Mouse (Mus musculus): ENCODE results near the gene Dkc1.

The Dkc1 gene

DNA sequence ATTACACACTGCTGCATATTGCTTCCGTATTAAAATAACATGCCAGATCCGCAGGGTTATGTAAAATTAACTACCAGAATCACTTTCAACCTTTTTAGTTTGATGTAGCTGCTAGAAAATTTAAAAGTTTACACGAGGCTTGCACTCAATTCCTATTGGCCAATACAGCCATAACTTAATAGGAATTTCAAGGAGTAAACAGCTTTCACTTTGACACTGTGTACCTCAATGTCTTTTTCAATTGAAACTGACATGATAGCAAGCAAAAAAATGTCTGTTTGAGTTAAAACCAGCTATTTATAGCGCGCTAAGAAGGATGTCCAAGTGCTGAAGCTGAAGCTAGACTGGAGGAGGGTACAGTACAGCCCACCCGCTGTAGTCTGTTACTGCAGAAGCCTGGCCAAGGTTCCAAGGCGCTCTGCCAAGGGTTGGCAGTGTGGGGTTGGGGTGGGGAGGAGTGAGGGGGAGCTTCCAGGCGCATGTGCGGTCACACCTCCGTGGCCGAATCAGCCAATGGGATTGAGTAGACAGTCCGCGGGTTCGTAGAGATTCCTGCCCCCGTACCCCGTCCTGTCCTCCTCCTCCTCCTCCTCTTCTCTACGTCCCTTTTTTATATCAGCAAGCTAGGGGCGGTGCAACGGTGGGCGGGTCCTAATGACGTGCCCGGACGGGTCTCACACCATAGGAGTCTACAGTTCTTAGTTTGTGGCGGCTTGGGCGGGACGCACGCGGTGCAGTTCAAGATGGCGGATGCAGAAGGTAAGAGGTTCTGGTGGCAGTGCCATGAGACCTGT is at the start of gene Dkc1:
TSS of gene Dkc1 (plus strand) at position 486 of the 794 bp plus-strand sequence.
- DNase-seq, result peak; percentile 96 to 98

DNA sequence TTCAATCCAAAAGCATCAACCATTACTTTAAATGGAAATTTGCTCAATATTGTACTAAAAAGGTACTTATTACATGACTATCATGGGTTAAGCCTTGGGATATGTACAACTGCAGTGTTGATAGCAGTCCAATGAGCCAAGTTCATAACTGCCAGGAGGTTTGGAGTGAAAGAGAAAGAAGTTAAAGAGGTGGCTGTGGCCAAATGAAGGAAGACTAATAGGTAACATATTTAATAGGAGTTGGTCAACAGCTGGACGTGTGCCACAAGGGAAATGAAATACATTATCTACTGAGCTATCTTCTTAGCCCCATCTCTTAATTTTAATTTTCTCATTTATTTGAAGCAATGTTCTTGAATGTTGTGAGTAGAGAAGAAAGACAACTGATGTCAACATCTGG is 49.7 kb upstream of the Dkc1 start:
- DNase-seq, result no peak

DNA sequence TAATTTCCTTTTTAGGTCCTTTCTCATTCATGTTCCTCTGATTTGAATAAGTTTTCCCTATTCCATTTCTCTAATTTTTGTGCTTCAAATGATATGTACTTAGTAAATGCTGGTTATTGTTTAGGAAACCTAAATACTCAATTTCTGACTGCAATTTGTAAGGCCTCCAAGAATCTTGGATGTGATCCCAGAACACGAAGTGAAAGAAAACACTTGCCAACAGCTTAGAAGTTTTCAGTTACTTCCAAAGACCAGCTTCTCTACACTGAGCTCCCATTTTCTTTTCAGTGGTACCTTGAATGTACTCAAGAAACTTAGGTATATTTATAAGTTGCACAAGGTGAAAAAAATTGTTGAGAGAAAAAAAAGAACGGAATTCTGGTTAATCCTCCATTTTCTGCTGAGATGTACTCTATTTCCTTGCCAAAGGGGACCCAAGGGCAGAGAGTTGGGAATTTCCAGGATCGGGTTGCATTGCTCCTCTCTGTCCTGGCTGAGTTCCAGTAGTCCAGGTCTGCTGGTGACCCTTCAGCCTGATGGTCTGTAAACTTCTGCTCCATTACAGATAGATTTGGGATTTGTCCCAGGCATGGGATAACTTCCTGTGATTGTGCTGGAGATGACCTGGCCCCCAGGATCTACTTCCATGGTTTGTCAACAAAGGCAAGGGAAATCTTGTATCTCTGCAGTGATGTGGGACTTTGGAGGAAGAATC is 48.6 kb upstream of the Dkc1 start:
- DNase-seq, result peak; percentile 4 to 19

DNA sequence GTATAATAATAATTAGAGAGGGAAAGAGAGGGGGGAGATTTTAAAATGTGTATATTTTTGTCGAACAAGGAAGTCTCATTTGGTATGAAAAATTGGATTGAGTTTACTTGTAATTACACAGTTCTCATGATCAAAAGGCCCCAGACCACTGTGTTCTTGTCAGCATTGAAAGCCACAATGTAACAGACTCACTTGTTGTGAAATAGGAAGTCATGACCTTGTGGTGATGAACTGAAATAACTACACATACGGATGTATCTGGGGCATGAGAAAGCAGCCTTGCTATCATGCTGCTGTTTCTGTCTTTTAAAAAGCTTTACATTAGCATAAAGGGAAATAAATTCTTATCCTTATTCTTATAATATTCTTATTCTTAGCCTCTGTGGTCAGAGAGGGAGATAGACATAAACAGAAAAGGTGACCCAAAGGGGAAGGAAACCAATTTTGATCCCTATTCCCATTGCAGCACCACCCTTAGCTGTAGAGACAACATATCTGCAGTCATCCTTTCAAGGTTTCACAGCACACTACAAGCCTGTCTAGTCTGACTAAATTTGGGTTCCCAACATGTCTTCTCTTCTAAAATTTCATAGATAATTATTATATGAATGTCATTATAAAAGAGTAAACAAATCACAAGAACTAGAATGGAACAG is 39.4 kb upstream of the Dkc1 start:
- DNase-seq, result no peak

DNA sequence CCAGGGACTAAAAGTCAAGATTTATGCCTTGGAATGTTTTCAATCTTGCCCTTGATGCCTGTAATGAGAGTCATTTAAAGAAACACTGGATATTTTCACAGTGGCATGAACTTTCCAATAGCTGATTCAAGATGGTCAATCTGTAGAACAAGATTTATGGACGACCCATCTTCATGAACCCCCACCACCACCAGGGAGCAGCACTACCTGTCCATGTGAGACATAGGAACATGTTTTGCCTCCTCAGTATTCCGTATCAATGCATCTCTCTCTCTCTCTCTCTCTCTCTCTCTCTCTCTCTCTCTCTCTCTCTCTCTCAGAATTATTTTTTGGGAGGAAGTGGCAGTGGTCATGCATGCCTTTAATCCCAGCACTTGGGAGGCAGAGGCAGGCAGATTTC is 13.3 kb upstream of the Dkc1 start:
- peak; percentile 8 to 29 for DNase-seq

DNA sequence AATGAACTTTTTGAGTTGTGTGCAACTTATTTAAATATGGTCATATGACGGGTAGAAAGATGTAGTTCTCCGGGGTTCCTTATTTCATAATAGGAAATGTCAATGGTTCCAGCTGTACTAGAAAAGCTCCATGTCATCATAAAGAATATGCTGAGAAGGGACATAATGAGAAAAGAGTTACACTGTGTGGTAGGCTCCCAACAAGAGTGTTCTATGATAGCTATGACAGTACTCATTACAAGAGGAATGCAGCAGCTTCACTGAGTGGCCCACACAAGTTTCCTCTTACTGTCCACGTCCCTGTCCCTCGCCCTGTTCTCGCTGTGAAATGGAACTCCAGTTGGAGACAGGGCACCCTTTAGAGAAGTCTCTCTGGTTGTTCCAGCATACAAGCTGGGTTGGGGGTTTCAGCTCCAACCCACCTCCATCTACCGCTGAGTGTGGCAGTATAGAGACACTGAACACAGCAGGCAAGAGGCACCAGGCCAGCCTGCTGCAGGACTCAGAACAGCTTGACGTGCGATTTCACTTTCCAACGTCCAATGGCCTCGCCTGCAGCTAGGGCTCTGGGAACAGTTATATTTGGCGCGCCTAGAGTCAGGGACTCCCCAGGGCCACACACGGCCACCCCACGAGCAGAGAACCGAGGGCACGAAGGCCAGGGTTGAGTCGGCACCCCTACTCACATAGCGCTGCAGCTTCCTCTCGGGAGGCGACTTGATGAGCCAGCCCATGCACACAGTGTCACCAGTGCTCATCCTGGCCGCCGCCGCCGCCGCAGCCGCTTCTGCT is 11.5 kb upstream of the Dkc1 start:
- DNase-seq, result peak; percentile 14 to 32

DNA sequence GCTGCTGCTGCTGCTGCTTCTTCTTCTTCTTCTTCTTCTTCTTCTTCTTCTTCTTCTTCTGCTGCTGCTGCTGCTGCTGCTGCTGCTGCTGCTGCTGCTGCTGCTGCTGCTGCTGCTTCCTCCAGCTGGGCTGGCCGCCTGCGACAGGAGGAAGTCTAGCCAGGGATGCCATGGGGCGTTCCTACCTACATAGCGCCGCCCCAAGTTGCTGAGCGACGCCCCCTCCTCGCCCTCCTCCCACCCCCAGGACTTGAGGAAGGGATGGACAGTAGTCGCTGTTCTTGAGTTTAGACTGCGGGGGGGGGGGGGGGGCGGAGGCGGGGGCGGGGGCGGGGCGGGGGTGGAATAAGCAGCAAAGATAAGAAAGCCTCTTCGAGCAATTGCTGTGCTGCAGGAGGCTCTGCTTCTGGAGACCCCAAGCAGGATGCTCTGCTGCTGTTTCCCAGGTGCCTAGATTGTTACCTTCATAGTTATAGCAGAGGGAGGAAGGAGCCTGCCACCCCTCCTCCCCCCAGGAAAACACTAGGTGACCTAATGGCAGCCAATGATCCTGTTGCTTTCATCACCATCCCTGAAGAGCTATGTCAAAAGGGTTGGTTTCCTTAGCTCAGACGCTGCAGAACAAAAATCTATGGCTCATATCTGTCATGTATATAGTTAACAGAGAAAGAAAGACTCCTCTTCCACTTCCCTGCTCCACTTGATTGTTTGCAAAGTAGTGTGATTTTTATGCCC is 10.7 kb upstream of the Dkc1 start, which contains the start of gene Gab3:
TSS of gene Gab3 (minus strand) at position 685 of the 735 bp plus-strand sequence.
- DNase-seq, result peak; percentile 44 to 66

DNA sequence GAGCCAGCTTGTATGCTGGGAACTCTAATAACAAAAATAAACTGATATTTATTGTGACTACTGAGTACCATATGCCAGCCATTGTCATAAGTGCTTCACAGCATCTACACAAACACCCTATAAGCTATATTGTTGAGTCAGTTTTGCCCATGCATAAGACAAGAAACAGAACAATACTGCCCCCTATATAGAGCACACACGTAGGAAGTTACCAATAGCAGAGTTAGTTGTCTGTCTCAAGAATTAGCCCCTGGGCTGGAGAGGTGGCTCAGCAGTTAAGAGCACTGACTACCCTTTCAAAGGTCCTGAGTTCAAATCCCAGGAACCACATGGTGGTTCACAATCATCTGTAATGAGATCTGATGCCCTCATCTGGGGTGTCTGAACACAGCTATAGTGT is 10.0 kb upstream of the Dkc1 start:
- no peak for DNase-seq

DNA sequence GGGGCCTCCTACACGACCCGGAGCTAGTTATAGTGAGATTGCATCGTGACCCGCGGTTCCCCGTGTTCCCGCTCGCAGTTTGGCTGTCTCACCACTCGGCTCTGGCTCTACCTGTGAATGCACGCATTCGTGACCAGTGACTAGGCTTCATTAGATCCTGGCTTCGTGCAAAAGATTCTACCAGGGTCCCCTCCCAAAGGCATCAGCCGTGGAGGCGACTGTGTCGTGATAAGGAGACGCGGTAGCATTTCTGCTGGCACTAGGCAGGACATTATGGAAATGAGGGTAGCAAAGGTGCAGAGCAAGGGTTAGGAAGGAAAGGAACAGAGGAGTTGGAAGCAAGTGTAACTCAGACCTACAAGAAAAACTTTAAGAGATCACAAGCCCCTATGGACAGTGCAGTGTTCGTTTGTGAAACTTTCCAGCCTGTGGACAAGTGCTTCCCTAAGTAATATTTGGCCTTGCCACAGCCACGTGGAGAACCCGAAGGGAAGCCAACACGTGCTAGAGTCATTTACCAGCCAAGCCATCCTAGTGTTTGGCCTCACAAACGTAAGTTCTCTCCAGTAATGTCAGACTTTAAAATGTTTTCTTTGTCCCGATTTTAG is 613 bp downstream of the Dkc1 start:
- DNase-seq, result peak; percentile 17

DNA sequence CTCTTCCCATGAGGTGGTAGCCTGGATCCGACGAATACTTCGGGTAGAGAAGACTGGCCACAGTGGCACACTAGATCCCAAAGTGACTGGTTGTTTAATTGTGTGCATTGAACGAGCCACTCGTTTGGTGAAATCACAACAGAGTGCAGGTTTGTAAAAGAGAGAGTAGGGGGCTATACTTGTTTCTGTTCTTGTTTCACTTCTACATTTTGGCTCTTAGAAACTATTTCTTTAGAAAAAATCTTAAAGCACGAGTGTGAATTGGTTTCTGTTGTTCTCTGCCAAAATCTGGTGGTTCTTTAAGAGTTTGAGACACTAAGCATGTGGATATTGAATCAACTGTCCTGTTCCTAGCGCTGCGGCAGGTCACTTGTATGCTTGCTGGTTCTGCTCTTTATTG is 3.1 kb downstream of the Dkc1 start:
- no peak for DNase-seq

DNA sequence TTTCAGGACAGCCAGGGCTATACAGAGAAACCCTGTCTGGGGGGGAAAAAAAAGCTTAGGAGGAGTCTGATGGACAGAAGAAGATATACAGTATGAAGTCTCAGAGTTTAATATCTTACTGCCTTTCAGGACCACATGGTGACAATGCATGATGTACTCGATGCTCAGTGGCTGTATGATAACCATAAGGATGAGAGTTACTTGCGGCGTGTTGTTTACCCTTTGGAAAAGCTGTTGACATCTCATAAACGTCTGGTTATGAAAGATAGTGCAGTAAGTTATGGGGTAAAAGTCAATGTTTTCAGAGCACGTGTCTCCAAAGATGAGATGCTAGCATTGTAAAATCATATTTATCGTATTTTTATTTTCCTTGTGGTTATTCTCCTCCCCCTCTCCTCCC is 6.6 kb downstream of the Dkc1 start:
- no peak for DNase-seq

DNA sequence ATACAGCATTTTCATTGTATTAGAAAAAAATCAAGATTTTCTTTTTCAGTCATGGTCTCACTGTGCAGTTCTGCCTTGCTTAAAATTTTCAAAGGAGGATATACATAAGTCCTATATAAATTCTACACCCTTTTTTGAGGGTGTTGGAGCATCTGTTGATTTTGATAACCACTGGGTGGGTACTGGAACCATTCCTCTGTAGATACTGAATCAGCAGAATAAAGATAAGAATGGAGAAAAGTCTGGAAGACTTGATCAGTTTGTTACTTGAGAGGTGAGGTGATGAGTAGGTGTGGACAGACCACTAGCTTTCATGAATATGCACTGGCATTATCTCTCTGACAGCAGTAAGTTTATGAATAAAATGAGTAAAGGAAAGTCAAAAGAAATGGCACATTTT is 19.9 kb downstream of the Dkc1 start:
- DNase-seq, result no peak

DNA sequence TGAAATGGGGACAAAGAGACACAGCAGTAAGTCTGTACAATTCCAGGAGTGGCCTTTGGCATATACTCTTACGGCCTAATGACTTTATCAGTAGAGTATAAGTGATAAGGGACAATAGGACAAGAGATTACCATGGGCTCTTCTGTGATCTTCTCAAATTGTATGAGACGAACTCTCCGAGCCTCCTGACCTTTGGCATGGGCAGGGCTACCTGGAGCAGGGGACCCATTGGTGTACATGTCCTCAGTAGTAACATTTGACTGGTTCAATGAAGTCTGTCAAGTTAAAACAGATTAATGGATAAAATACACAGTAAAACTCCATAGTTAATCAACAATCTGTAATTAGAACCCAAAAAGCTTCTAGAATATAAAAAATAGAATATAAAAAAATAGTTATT is 30.0 kb downstream of the Dkc1 start:
- DNase-seq, result no peak

DNA sequence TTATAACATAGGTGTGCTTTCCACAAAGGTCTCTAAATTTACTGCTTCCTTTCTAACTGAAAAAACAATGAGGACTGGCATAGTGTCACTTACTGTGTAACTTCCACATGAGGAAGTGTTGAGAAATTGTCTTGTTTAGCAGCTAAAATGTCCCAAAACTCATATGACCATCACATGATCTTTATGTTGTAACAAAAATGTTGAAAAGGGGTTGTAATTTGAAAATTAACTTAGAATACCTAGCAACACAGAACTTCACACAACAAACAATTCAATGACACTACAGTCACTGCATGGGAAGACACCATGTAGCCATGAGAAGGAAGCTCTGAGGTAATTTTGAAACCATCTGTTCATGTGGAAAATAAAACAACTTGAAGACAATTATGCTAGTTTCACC is 31.2 kb downstream of the Dkc1 start:
- no peak for DNase-seq

DNA sequence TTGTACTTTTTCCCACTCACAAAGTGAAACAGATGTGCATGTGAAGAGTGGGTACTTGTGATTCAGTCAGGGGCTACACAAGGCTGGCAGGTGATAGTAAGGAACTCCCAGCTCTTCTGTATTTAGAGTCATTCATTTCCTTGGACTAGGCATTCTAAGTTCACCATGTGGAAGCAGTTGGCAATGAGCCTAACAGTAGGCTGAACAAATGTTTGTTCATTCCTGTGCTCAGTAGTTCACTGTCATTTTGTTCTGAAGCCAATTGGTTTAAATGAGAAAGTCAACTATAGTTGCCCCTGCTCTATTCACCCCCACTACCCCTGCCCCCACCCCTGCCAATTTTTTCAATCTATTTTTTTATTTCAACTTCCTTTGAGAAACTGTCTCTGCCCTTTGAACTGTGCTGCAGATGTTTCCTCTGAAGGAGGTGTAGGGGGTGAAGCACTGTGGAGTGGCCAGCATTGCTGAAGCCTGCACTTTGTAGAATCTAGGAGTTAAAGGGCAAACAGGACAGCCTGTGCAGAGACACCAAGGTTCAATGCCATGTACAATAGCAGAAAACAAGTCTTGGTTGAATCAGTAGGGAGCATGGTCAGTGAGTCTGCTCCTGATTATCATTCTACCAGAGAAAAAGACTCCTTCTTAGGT is 32.8 kb downstream of the Dkc1 start:
- DNase-seq, result peak; percentile 18 to 20

DNA sequence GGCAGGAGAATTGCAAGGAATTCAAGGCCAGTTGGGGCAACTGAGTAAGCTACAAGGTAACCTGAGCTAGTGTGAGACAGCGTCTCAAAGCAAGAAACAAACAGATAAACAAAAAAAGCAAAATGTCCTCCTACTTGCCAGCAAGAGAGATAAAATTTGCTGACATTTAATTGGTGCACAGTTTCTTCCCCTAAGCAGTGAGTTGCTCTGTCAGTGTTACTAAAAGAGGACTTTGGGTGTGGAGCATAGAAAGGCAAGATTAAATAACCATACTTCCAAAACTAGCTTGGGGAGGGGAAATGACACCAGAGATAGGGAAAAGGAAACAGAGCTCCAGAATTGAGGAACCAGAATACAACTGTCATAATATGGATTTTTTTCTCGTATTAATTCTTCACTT is 33.8 kb downstream of the Dkc1 start:
- DNase-seq, result no peak

DNA sequence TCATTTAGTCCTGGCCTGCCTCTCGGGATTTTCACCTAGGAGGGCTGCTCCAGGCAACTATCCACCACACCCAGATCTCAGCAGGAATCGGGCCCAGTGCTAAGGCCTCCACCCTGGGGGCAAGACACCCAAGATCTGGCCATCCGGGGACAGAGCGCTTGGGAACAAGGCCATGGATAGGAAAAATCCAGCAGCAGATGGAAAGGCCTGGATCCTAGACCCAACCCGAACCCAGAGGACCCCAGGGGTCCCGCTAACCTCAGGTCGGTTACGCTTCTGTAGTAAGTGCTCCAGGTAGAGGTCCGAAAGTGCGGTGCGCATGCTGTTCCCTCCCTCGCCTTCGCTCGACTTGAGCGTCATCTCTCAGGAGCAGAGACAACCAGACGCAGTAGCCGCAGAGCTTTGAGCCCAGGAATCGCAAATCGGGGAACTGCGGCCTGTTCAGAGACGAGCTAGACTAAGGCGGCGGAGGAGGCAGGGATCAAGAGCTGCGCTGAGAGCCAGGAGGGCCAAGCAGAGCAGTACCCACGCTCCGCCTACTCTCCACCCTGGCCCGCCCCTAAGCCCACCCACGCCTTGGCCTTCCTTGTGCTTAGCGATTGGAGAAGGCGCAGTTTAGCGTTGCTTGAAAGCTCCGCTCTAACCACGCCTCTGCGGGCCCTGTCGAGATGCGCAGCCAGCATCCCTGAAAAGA is 35.0 kb downstream of the Dkc1 start, which contains the start of gene Mpp1:
TSS of gene Mpp1 (minus strand) at position 550 of the 694 bp plus-strand sequence.
- peak; percentile 78 to 89 for DNase-seq

DNA sequence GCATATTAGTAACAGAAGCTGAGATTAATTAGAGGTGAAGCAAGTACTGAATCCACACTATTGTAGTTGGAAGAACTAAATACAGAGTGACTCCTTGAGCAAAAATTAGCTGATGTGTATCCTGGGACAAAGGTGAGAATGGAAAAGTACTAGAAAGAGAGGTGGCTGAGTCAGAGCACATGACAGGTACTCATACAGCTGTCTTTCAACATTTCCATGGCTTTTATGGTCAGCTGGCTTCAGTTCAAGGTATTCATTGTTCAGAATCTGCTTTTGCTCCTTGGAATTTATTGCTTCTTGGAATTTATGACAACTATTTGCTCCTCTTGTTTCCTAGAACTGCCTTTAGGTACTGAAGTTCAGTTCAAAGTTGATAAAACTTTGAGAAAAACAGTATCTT is 41.3 kb downstream of the Dkc1 start:
- DNase-seq, result no peak

DNA sequence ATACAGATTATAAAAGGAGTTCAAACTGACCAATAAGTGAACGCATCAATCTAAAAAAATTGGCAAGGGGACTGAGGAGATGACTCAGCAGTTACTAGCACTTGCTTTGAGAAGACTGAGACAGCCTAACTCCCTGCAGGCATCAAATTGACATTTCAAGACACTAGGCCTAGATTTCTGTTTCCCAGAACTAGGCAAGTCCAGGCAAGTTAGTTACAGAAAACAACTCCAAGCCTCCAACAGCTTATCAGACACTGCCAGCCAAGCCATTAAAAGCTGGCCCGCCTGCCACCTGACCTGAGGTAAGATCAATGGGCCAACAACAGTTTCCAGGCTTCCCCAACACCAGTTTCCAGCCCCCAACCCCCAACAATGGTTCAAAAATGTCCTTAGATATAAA is 42.1 kb downstream of the Dkc1 start:
- no peak for DNase-seq

DNA sequence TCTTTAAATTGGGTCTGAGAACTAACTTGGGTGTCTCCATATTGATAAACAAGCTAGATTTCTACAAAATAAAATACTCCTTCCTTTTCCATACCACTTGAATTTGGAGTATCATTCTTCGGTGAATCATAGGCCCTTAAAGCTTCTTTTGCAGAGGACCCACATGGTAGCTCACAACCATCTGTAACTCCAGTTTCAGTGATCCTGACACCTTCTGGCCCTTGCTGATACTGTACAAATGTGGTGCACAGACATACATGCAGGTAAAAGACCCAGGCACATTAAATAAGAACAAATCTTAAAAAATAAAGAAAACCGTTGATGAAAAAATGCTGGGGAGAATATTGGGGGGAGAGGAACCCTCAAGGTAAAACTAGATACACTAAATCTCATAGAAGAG is 42.5 kb downstream of the Dkc1 start:
- no peak for DNase-seq
